Mouse (Mus musculus) brain, embryonic 14.5 days (tissue): ENCODE measurements at regions not wholly inside any gene's neighbourhood (a gene's known extent, or its start where the extent isn't known, plus 50 kb on each side); places are given as distances from the start of the nearest gene placed in this dataset.
A peak's percentile ranks its signal among the peaks of the same experiment; 100 is the strongest.
"Not testable (repeated sequence)": the region's sequence is repeated elsewhere in the genome, so short reads cannot be mapped to it uniquely, and the experiment has no call there.

Experiments used
- DNase-seq: peaks from one replicate; pipeline ENCODE4 v3.0.0-alpha.2; 2011; ENCODE audit warnings: low read depth
- CTCF ChIP-seq: fragments of 200-500 bp; IDR thresholded peaks from 2 replicates; pipeline ENCODE4 v1.5.1; 2012; ENCODE audit warnings: inconsistent platforms, mild to moderate bottlenecking, moderate library complexity, borderline replicate concordance; ENCODE audit not compliant: insufficient read depth, insufficient read length; ENCODE audit errors: extremely low read depth
- POLR2A ChIP-seq: fragments of 200-500 bp; IDR thresholded peaks from 2 replicates; pipeline ENCODE4 v1.6.1; 2012; ENCODE audit warnings: mild to moderate bottlenecking, inconsistent platforms, borderline replicate concordance; ENCODE audit not compliant: poor library complexity, insufficient read depth, insufficient read length, severe bottlenecking; ENCODE audit errors: extremely low read depth

GRCm38 (mm10) chr8:7323067-7323675, 1337.9 kb downstream of the Efnb2 start:
- DNase-seq: no peak
- TF ChIP-seq CTCF (no peak), POLR2A (no peak)

- TF ChIP-seq POLR2A (no peak), CTCF (no peak)
- peak; percentile 80 for DNase-seq
These were observed 1338.5 kb downstream of the Efnb2 start for GRCm38 (mm10) chr8:7322376-7323066.

DNA sequence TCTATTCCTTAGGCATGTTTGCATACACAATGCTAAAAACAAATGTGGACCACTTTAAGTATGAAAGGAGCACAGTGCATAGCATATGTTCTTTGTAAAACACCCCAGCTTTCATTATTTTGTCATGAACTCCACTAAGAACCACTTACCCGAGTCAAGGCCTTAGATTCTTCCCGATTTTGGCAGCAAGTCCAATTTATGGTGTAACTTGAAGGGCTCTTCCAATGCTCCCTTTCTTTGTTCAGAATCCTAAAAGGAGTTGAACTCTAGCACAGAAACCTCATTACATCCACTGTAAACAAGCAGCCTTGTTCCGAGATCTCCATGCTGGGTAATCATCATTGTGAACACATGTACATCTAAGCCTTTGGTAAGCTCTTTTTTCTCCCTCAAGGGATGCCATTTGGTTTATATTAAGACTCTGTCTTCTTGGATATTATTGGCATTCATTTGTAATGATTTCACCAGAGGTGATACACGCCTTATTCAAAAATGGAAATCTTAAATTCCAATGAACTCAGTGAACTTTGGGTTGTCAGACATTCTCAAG, 1344.2 kb downstream of the Efnb2 start:
- peak; percentile 65 for DNase-seq
- TF ChIP-seq POLR2A (no peak), CTCF (no peak)

DNA sequence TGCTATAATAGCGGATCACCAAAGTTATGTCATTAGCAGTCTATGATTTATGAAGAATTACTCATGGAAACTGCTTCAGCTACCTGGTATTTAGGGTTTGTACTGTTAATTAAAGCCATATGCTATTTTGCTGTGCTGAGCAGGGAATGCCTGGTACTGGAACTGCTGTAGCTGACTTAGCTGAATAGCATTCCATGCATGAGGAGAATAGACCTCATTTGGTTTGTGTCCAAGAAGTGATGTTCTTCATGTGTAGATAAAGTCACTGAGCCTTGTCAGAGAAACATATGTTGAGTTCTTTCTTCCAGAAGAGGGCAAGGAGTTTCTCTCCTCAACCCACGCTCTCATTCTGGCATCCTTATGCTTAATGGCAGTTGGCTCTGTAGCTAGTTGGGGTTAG, 1351.8 kb downstream of the Efnb2 start:
- TF ChIP-seq CTCF: no peak
- no peak for TF ChIP-seq POLR2A
- DNase-seq: no peak

- TF ChIP-seq CTCF (no peak), POLR2A (no peak)
- peak; percentile 70 for DNase-seq
These were observed 1371.7 kb downstream of the Efnb2 start for GRCm38 (mm10) chr8:7289361-7289760.

GRCm38 (mm10) chr8:7286581-7286980, 1374.5 kb downstream of the Efnb2 start:
- no peak for TF ChIP-seq POLR2A
- no peak for TF ChIP-seq CTCF
- no peak for DNase-seq

GRCm38 (mm10) chr8:7267406-7267805, 1393.6 kb downstream of the Efnb2 start:
- DNase-seq: peak; percentile 69
- TF ChIP-seq POLR2A (no peak), CTCF (no peak)

DNA sequence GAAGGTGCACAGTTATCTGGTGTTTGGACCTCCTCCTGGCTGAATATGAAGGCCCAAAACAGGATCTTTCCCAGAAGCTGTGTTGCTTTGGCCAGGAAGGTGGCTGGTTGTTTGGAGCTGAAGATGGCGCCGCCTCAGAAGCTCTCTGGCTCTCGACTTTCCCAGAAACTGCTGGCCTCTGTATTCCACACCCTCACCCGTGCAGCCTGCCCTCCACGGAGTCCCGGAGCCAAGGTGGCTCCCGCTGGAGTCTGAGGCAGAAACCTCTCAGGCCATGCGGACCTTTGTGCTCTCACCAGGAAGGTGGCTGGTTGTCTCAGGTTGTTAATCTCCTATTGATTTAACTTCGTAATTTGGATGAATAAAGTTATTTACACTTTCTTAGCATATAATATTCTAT, 1406.7 kb downstream of the Efnb2 start:
- DNase-seq: not testable (repeated sequence)

DNA sequence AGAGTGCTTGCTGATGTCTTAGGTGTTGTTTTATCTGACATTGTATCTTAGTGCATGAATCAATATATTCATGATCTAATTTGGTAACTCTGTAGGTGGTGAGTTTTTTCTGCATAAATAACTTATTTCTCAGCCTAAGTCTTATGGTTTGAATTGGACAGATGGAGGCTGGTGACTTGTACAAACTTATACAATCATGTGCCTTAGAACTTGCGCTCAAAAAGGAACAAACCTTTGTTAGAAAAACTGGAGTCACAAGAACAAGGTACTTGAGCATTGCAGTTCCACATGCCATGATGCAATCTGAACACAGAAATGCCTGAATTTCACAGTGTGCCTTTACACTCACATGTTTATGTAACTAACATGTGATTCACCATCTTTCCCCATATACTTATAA, 1420.7 kb downstream of the Efnb2 start:
- TF ChIP-seq CTCF (no peak), POLR2A (no peak)
- no peak for DNase-seq

DNA sequence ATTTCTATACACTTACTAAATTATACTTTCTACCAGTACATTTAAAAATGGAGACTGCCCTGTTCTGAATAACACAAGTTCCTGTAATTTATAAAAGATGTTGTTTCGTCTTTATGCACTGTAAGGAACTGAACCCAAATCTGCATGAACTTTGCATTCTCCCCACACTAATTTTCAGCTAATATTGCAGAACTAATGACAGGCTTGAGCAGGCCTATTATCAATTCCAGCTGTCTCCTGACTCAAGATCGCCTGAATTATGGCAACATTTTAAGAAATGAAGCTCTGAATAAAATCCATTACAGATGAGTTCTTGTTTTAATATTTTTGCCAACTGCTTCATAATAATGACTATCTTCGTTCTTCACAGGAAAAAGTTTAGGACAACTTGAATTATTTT, 1427.0 kb downstream of the Efnb2 start:
- peak; percentile 9 for DNase-seq
- TF ChIP-seq POLR2A: no peak

DNA sequence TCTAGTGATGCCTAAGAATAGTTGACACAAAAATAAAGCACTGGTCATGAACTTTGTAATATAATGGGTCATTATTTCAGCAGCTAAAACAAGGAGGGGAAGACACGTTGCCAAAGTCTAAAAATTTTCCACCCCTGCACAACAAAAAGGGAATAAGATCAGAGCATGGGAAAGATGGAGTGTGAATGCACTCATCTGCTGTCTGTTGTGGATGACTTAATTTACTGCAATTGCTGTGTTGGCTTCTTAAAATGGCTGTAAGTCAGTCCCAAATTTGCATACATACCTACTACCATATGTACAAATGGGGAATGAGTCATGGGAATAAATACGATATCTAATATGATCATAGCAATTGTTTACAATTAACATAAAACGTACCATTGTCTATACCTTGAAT, 1441.7 kb downstream of the Efnb2 start:
- DNase-seq: peak; percentile 52
- TF ChIP-seq CTCF (no peak), POLR2A (no peak)

- TF ChIP-seq POLR2A (no peak), CTCF (no peak)
- DNase-seq: peak; percentile 26
These were observed 1453.9 kb downstream of the Efnb2 start for GRCm38 (mm10) chr8:7207178-7207577.

- no peak for DNase-seq
- TF ChIP-seq POLR2A (no peak), CTCF (no peak)
These were observed 1454.4 kb downstream of the Efnb2 start for GRCm38 (mm10) chr8:7206596-7206995.
